ENCODE assay signal across 8 mouse cellular contexts in genomic region chr1:86439487-86440170, GRCm38 (mm10). TPM values are rescaled to one million over a fixed set of nuclear protein-coding genes. Genes with fewer than 3 reads are reported as not detected.
DNase-seq lines count a peak whose midpoint lies in the region; ATAC-seq and TF ChIP-seq lines count a peak whose summit lies in the region.
"Had no signal": no experiment of that assay in that cellular context is flagged by ENCODE, and none has a peak within 500 bp of the region (broad histone marks: within the 10 kb centered on the region; RNA-seq: fewer than 3 reads in every experiment).

No protein-coding gene starts in this region.

- no peaks in the 10 kb centered on the region for H3K9me3 ChIP-seq in lung, embryonic 14.5 days (ENCODE audit: low read depth, low read length)
- no peaks in the 10 kb centered on the region for H3K9me3 ChIP-seq in embryonic facial prominence, embryonic 10.5 days
- no peaks in the 10 kb centered on the region for H3K9me3 ChIP-seq in neural tube, embryonic 12.5 days

- DNase-seq in lung, embryonic 14.5 days = no peak
- no peak for DNase-seq in lung, postnatal 36 days
- DNase-seq in embryonic facial prominence, embryonic 10.5 days (ENCODE audit: low spot score) = no peak
- peak; percentile 36 to 41 for DNase-seq in heart, postnatal 14 days
- DNase-seq in ovary, postnatal 36 days (ENCODE audit: low spot score) = no peak
- no peak for DNase-seq in right cerebral cortex, postnatal 10 days (ENCODE audit: low spot score in 2 of 2)

- 25% methylated on average over 8 of the region's 8 CpGs for WGBS in lung, embryonic 14.5 days
- WGBS in embryonic facial prominence, embryonic 10.5 days = 28% methylated on average over 8 of the region's 8 CpGs
- WGBS in neural tube, embryonic 12.5 days = 32% methylated on average over 8 of the region's 8 CpGs

- H3K36me3 ChIP-seq in lung, embryonic 14.5 days (ENCODE audit: insufficient read depth) = no peaks in the 10 kb centered on the region
- H3K36me3 ChIP-seq in embryonic facial prominence, embryonic 10.5 days (replicated peaks) = no peaks in the 10 kb centered on the region
- H3K36me3 ChIP-seq in neural tube, embryonic 12.5 days = no peaks in the 10 kb centered on the region

- peak overlapping the region; percentile 95; the same call in 1 of the 2 replicates for H3K4me2 ChIP-seq in lung, embryonic 14.5 days
- H3K4me2 ChIP-seq in neural tube, embryonic 12.5 days (replicated peaks) = no peak overlapping the region

- no peak overlapping the region for H3K4me3 ChIP-seq in lung, embryonic 14.5 days (ENCODE audit: low read depth, low read length)
- peak overlapping the region; percentile 68 for H3K4me3 ChIP-seq in embryonic facial prominence, embryonic 10.5 days
- H3K4me3 ChIP-seq in neural tube, embryonic 12.5 days = no peak overlapping the region

- no peak overlapping the region; the same call in 1 of the 2 replicates for H3K9ac ChIP-seq in lung, embryonic 14.5 days
- H3K9ac ChIP-seq in neural tube, embryonic 12.5 days = no peak overlapping the region

- no peaks in the 10 kb centered on the region for H3K27me3 ChIP-seq in lung, embryonic 14.5 days (ENCODE audit: insufficient read depth, low read length)
- peaks cover 14% of the 10 kb centered on the region; the same call in 1 of the 2 replicates for H3K27me3 ChIP-seq in embryonic facial prominence, embryonic 10.5 days (replicated peaks; ENCODE audit: low read depth, poor library complexity, severe bottlenecking)
- H3K27me3 ChIP-seq in neural tube, embryonic 12.5 days (replicated peaks) = no peaks in the 10 kb centered on the region

- peak overlapping the region; percentile 3; the same call in 1 of the 2 replicates for H3K27ac ChIP-seq in lung, embryonic 14.5 days (ENCODE audit: low read depth)
- peak overlapping the region; percentile 100 for H3K27ac ChIP-seq in embryonic facial prominence, embryonic 10.5 days (replicated peaks)
- 0 out of 2 replicates have a peak overlapping the region, but pooled peaks have one; percentile 9 for H3K27ac ChIP-seq in neural tube, embryonic 12.5 days

- H3K4me1 ChIP-seq in lung, embryonic 14.5 days (ENCODE audit: insufficient read depth) = peaks cover 24% of the 10 kb centered on the region
- H3K4me1 ChIP-seq in embryonic facial prominence, embryonic 10.5 days = peaks cover 81% of the 10 kb centered on the region
- H3K4me1 ChIP-seq in neural tube, embryonic 12.5 days = peaks cover 74% of the 10 kb centered on the region

- no peak for TF ChIP-seq CTCF in lung, embryonic 14.5 days (IDR thresholded peaks at IDR 0.05; ENCODE audit: low read depth)

- no peak for ATAC-seq in lung, embryonic 14.5 days (ENCODE audit: insufficient read depth)
- ATAC-seq in neural tube, embryonic 12.5 days (ENCODE audit: low FRiP score, low read depth) = no peak

- intact Hi-C loops in heart, postnatal 14 days (cut with DNase I) = loop anchor here (1.0 kb wide), 2 partner anchors 61 to 93 kb away; no protein-coding TSS in a partner anchor

RNA-seq across cellular contexts. Expression of gene Tex44, which starts 13.5 kb away (rescaled TPM):
- polyA plus RNA-seq in lung, embryonic 14.5 days (2014; fragmentation: Nextera tagmentation; extraction: Ambion mirVana) = not detected in 2 replicates
- not detected in 2 replicates for polyA plus RNA-seq in embryonic facial prominence, embryonic 10.5 days (2016; fragmentation: Nextera tagmentation; extraction: Ambion mirVana)
- total RNA-seq in heart, postnatal 14 days (2021) = not detected
- polyA plus RNA-seq in neural tube, embryonic 12.5 days (2016; fragmentation: Nextera tagmentation; extraction: Ambion mirVana) = not detected in 2 replicates
- total RNA-seq: liver, adult 2 months had no signal
- polyA plus RNA-seq: liver, adult 2 months had no signal

RNA-seq across cellular contexts. Expression of gene Nmur1, which starts 13.6 kb away (rescaled TPM):
- polyA plus RNA-seq in lung, embryonic 14.5 days (2014; fragmentation: Nextera tagmentation; extraction: Ambion mirVana) = not detected in 2 replicates
- polyA plus RNA-seq in embryonic facial prominence, embryonic 10.5 days (2016; fragmentation: Nextera tagmentation; extraction: Ambion mirVana) = 0.24 TPM in 1 of 2 replicates, not detected in the other
- not detected for total RNA-seq in heart, postnatal 14 days (2021)
- 0.15 and 0.40 TPM in 2 replicates for polyA plus RNA-seq in neural tube, embryonic 12.5 days (2016; fragmentation: Nextera tagmentation; extraction: Ambion mirVana)
- total RNA-seq: liver, adult 2 months had no signal
- polyA plus RNA-seq: liver, adult 2 months had no signal

Comparison
In these comparisons a context has a peak if more than half of its experiments do, and no peak if none do; other contexts are left out.
1. DNase-seq: peak in heart, postnatal 14 days (2 of 2); none in lung, embryonic 14.5 days (single experiment), lung, postnatal 36 days (single experiment), embryonic facial prominence, embryonic 10.5 days (single experiment), ovary, postnatal 36 days (single experiment) and right cerebral cortex, postnatal 10 days (0 of 2).
2. H3K27ac ChIP-seq: peak in every context shown above with its lines; median percentile 100 in embryonic facial prominence, embryonic 10.5 days; 9 in neural tube, embryonic 12.5 days; 3 in lung, embryonic 14.5 days.